Mouse (Mus musculus) left cerebral cortex, postnatal 36 days (tissue): ENCODE data around the gene Smpd3. TPM values are rescaled to one million over a fixed set of nuclear protein-coding genes. Genes with fewer than 3 reads are reported as not detected.
A peak's percentile ranks its signal among the peaks of the same experiment; 100 is the strongest.

Experiments
- DNase-seq, 2 experiments: peaks; one replicate each; pipeline ENCODE4 v3.0.0; 2021 to 2022; ENCODE audit warnings: low spot score in 2 of 2, mixed read lengths in 1 of 2
- intact Hi-C: fragments of 180-260 bp; cut with DNase I; formaldehyde crosslinking; loops from one replicate; pipeline ENCODE4 v1.15.1; 2025
- total RNA-seq, 2 experiments: library from RNA; stranded (reverse); gene quantifications; 2 replicates each; pipeline ENCODE4 v1.2.3; 2021

The Smpd3 gene
- total RNA-seq: 10 to 100 TPM; 59.2 to 69.9 TPM

DNA sequence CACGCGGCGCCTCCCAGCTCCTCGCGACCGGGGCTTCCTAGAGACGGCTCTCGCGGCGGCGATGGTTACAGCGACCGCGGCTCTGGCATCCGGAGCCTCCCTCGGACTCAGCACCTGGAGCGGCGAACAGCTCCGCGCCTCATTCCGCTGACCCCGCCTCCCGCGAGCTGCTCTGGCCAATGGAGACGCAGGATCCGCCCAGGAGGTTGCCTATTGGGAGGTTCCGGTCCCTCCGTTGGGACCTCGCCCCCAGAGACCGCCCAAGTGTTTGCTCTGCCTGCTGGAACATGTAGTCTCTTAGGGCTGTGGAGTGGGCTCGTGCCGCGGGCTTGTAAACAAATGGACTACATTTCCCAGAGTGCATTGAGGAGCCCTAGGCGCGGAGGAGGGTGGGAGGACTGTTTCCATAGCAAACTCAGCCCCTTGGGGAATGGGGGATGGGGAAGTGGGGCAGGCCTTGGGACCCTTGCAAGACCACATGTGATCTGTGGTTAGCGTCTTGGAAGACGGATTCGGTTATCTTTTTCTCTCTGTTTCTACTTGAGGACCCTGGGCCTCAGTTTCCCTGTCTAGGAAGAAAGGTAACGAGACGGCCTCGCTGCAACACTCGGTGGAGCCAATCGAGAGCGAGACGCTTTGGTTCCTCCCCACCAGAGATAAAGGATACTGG, at the start of gene Smpd3:
Gene Smpd3 (minus strand): TSS at position 137 of the 670 bp plus-strand sequence.
- peak; percentile 98 to 99 for DNase-seq
- intact Hi-C loops: loop anchor here (2.0 to 5.0 kb wide), 4 partner anchors 36 to 127 kb away; partner anchors contain the start of genes Prmt7 and Slc7a6os

DNA sequence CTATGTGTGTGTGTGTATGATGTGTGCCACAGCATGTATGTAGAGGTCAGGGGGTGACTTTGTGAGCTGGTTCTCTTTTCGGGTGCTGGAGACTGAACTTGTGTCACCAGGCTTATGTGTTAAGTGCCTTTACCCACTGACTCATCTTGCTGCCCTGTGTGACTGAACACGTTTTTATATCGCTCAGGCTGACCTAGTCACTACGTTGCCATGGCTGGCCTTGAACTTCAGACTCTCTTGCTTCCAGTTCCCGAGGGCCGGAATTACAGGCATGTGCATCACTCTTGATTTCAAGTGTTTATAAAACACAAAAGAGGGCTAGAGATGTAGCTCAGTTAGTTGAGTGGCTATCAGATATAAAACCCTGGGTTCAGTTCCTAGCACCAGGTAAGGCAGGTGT, 43.2 kb upstream of the Smpd3 start:
- intact Hi-C loops: no loop called here
- no peak for DNase-seq

DNA sequence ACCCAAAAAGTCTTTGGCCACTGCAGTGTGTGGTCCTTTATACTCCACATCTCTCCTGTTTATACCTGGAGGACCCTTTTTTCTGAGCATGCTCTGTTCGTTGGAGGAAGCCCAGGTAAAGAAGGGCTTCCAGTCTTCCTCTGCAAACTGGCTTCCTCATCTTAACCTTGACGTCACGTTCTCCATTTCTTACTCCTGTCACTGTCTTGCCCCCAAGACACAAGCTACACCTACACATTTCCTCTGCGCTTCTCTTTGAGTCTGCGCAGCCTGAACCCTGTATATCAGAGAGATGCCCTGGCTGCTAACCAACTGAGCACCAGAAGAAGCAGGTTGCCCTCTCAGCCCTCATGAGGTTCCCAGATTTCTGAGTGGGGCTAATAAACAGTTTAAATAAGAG, 41.6 kb upstream of the Smpd3 start:
- no peak for DNase-seq
- intact Hi-C loops: no loop called here

DNA sequence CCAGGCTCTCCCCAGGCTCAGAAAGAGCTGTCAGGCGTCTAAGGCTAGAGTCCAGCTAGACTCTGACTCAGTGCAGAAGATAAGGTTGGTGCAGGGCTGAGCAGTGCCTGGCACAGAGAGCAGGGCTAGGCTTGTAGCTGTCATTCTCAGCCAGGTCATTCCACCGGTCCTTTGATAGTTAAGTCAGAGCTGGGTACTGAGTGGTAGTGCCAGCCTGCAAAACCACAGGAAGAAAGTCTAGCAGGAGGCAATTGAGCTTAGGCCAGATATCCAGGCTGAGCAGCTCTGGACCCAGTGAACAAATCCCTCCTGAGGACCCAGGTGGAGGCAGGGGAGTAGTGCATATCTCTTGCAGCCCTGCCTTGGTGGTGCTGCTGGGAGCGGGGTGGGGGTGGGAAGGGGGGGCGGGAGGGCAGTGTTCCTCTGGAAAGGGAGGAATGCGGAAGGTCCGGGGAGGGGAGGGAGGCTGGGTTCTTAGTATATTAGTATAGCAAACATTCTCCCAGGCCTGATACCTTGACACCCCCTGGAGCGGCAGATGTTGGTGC, 40.8 kb upstream of the Smpd3 start:
- no peak for DNase-seq
- intact Hi-C loops: no loop called here

DNA sequence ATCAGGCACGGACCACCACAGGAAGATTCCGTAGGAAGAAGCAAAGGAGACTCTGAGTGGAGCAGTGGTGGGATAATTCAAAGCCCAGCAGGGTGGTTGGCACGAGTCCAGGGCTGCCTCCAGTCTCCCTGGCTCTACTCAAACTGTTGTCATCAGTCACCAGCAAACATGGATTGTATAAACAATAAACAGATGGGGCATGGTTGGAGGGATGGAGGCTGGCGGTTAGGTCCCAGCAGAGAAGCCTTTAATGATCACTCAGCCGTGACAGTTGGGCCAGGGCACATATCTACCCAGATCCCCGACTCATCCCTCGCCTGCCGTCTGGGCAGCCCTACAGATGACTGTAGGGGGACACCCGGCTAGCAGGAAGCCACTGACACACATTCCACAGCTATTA, 39.1 kb upstream of the Smpd3 start:
- intact Hi-C loops: no loop called here
- DNase-seq: no peak

DNA sequence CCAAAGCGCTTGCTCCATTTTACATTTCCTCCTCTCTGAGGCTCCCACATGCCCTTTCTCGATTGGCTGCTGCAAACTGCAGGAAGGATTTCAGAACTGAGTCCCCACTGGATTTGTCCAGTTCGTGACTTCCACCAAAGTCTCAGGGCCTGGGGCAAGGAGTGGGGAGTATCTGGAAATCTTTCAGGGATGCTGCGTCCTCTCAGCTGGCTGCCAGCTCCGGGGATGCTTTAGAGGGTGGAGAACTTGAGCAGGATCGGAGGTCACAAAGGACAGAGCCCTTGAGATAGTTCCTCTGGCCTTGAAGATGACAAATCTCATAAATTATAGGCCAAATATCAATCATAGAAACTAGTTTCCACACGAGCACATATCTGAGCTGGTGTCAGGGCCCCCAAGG, 38.2 kb upstream of the Smpd3 start:
- intact Hi-C loops: no loop called here
- DNase-seq: peak in 1 of 2 experiments; percentile 14

DNA sequence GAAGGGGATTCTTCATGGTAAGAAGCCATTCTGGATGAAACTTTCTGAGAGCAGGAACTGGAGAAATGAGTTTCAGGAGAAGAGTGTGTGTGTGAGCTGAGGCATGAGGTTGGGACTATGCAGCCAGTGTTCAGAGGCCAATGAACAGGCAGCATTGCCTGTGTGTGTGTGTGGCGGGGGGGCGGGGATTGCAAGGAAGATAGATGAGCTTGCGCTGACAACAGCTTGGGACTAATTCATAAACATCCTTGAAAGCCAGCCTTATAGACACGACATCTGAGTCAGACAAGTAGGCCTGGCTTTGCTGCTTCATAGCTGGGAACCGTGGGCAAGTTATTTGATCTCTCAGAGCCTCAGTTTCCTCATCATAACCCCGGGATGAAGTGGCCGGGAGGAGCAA, 31.3 kb upstream of the Smpd3 start:
- DNase-seq: no peak
- intact Hi-C loops: no loop called here

DNA sequence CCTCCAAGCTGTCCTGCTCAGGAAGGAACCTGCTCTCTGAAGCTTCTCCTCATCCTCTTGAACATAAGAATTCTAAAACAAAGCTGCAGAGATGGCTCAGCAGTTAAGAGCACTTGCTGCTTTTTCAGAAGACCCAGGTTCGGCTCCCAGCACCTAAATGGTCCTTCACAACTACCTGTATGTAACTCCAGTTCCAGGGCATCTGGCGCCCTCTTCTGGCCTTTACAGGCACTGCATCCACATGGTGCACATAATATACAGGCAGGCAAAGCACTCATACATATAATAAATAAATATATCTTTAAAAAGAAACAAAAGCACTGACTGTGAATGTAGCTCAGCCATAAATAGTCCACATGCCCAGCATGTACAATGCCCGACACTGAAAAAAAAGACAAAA, 30.7 kb upstream of the Smpd3 start:
- no peak for DNase-seq
- intact Hi-C loops: no loop called here

DNA sequence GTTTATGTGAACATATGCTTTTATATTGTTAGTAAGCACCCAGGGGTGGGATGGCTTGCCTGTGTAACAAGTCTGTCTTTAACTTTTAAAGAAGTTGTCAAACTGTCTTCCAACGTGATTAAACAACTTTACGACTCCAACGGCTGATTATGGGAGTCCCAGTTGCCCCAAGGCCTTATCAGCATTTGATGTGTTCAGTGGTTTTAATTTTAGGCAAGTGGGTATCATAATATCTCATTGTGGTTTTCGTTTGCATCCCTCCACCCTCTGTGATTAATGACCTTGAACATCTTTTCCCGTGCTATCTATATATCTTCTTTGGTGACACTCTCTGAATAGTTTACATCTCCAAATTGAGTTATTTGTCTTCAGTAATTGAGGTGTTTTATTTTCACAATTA, 27.0 kb upstream of the Smpd3 start:
- DNase-seq: no peak
- intact Hi-C loops: no loop called here

DNA sequence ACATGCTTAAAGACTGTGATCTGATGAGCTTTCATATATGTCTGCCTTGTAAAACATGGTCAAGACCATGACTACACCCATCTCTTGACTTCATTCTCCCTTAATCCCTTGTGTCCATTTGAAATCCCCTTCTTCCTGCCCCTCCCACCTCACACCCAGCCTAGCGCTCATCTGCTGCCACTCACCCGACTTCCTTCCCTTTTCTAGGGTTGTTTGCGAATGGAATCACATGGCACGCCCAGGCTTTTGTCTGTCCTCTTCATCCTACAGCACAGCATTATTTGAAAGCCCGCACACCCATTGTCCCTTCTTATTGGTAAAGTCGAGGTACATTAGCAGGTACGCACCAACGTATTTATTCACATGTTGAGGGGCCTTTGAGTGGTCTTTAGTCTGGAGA, 26.5 kb upstream of the Smpd3 start:
- no peak for DNase-seq
- intact Hi-C loops: no loop called here

DNA sequence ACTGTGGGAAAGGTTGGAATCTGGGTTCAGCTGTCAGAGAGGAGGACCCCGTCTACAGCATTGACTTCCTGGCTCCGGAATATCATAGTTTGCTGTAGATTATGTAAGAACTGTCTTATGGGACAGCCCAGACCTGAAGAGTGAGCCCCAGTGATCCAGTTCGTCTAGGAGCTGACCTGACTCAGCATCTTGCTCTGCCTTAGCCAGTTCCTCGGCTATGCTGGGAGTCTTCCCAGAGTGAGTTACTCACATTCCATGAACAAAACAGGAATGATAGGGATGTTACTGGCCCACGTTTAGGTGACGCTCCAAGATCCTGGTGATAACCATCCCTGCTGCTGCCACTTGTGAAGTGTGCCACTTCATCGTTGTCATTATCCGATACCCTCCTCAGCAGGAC, 25.5 kb upstream of the Smpd3 start:
- intact Hi-C loops: no loop called here
- no peak for DNase-seq

DNA sequence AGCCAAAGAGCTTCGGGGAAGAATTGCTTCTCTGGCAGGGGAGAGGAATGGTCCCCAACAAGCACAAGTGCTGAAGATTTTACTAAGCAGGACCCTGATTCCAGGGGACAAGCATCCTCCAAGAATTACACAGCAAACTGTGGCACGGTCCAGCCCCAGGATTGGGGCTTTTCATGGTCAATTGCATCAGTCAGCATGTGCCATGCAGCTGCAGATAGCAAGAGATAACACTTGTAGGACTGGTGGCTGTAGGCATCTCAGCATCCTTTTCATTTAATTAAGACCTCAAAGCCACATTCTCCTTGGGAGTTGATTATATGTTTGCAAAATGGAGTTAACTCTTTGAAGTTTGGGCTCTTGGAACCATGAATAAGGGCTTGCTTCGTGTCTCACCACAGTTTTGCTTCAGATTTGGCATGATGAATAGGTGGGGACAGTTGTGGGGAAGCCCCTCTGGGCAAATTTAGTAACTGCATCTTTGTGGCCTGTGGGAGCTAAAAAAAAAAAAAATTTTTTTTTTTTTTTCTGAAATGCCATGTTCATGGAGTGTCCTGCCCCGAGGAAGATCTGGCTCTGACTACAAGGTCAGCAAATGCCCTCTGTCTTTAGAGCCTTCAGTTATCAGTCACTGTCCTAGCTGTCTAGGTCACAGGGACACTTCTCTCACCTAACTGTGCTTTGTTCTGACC, 22.0 kb upstream of the Smpd3 start:
- DNase-seq: no peak
- intact Hi-C loops: no loop called here

DNA sequence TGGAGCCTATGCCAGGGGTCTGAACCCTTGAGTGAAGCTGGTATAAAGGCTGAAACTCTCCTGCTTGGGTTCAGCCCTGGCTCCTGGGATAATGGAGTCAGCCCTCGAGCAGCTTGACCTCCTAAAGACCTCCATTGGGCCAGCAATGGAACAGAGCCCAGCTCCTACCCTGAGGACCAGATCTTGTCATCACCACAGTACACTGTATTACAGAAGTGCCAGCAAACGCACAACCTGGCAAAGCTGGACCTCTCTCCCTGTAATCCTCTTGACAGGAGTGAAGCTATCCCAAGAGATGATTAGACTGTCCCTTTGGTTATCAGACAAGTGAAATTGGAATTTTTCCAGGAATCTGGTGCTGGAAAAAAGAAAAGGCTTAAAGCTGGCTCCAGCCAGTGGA, 13.3 kb upstream of the Smpd3 start:
- intact Hi-C loops: no loop called here
- no peak for DNase-seq

DNA sequence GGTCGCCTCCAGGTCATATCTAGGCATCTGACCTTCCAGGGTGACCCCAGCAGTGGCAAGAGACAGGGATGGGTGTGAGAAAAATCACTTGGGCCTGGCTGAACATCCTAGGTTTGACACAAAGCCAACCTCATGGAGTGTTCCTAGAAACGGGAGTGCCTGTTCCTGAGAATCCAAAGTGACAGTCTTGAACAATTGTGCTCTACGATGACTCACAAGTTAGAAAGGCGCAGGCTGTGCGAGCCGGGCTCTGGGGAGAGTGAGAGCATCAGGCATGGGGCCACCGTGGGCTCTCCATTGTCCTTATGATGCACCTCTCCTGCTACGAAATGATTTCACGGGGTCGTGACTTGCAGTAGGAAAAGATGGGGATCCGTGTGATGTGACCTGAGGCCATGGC, 11.6 kb upstream of the Smpd3 start:
- intact Hi-C loops: no loop called here

DNA sequence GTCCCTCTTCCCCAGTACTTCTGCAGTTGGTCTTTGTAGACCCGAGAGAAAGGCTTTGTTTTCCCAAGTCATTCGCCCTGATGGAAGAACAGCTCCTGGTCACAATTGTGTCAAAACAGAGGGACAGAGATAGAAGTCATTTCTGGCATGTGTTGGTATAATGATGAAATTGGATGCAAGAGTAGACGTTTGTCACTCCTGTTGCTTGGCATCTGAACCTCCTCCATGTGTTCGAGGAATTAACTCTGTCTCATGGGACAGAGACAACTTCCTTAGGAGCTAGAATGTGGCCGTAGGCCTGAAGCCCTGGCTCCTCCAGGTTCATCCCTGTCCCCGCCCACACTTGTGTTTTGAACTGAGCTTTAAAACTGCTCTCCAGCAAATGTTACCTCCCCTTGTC, 8.3 kb upstream of the Smpd3 start:
- intact Hi-C loops: no loop called here
- no peak for DNase-seq

More for the DNA sequence above, 11.6 kb upstream of the Smpd3 start:
- DNase-seq: no peak

DNA sequence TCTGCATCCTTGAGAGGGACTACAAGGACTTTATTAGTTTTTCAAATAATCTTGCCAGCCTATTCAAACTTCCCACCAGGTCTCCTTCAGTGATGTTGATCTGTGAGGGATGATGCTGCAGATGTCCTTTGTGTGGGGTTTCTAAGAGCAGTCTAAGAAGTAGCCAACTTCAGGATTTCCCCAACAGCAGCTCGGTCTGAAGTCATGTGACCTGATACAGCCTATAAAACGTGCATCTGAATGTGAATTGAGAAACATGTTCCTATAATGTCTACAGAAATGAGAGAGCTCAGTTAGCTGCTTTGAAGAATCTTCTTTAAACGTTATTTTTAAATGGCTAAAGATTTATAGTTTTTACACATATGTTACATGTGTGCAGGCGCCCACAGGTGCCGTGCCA, 5.7 kb upstream of the Smpd3 start:
- DNase-seq: no peak
- intact Hi-C loops: no loop called here

DNA sequence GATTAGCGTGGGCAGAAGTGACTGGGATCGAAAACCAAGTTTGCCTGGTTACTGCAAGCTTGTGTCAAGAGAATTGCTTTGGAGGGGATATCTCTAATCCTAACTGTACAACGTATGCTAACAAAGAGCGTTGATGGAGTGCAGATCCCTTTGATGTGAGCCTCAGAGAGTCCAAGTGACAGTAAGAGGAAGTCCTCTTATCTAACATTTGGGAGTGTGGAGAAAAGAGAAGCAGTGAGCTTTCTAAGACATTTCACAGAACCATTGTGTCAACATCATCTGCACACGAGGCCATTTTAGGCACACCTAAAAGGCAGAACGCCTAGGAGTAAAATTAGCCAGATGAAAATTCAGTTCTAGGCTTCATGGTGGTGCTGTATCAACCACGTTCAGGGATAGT, 5.0 kb upstream of the Smpd3 start:
- intact Hi-C loops: no loop called here
- no peak for DNase-seq

DNA sequence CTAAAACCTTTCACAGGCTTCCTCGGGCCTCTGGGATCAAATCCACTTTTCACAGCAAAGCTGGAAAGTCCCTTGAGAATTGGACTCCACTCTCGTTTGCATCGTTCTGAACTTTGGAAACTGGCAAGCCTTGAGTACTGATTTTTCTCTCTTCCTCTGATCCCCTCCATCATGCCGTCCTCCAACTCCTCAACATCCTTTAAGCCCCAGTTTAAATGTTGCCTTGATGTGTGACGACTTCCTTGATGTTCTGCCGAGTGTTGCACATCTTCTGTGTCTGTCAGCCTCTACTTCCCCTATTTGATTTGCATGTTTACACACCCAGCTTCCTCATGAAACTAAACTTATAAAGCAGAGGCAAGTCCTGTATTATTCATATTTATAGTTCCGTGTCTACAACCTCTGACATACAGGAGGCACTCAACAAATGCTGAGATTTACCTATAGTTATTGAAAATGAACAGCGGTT, 987 bp upstream of the Smpd3 start:
- intact Hi-C loops: loop anchor here (5.0 kb wide), 2 partner anchors 36 to 64 kb away; no protein-coding TSS in a partner anchor
- DNase-seq: no peak

DNA sequence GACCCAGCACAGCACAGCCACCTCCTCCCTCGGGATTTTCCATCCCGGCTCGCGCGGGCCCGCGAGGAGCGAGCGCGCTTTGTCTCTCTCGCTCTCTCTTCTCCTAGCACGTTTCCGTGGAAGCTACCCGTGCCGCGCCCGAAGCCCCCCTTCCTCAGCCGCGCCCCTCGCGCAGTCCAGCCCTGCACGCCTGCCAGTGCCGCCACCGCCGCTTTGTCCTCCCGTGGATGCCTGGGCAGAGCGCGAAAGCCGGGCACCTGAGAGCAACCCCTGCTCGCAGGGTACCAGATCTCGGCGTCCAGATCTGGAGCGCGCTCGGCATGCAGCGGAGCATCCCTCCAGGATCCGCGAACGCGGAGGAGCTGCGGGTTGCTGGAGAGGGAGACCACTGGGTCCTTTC, 1.2 kb downstream of the Smpd3 start:
- DNase-seq: peak; percentile 65 to 71
- intact Hi-C loops: loop anchor here (2.0 to 5.0 kb wide), 4 partner anchors 34 to 126 kb away; partner anchors contain the start of genes Prmt7 and Slc7a6os

DNA sequence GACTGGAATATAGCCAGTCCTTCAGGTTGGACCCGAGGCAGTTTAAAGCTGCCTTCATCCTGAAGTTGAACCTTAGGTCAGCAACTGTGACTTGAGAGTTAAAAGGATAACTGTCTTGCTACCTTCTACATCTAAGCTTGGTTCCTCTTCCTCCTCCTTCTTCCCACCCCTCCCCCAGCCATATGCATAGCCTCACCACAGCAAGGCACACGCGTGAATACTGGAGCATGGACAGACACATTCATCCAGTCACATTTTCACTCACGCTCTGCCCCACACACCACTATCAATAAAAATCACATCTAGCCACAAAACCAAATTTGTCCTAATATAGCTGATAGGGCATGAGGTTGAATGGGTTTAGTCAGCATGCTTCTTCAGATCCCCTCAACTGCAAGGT, 1.8 kb downstream of the Smpd3 start:
- intact Hi-C loops: loop anchor here (2.0 to 5.0 kb wide), 4 partner anchors 34 to 125 kb away; partner anchors contain the start of genes Prmt7 and Slc7a6os
- no peak for DNase-seq

DNA sequence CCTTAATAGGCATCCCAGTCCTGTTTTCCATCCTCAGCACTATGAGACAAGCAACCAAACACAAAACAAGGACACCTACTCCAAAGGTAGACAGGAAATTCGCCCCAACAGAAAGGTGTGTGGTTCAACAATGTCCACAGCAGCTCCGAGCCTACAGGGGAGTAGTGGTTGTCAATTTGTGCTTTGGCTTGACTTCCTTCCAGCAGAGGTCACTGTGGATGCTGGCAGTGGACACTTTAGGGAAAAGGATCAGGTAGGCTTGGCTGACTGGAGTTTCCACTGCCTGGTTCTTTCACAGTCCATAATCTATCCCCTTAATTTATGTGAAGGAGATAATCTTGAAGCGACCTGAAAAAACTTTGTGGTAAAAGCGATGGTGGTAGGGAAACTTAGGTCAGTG, 2.6 kb downstream of the Smpd3 start:
- intact Hi-C loops: loop anchor here (5.0 kb wide), 2 partner anchors 33 to 67 kb away; no protein-coding TSS in a partner anchor
- no peak for DNase-seq
